Mouse (Mus musculus): ENCODE data around the gene Arhgef11. TPM values are rescaled to one million over a fixed set of nuclear protein-coding genes. Genes with fewer than 3 reads are reported as not detected.

Gene Arhgef11
- polyA plus RNA-seq, 1 experiment, result 53.8 TPM

DNA sequence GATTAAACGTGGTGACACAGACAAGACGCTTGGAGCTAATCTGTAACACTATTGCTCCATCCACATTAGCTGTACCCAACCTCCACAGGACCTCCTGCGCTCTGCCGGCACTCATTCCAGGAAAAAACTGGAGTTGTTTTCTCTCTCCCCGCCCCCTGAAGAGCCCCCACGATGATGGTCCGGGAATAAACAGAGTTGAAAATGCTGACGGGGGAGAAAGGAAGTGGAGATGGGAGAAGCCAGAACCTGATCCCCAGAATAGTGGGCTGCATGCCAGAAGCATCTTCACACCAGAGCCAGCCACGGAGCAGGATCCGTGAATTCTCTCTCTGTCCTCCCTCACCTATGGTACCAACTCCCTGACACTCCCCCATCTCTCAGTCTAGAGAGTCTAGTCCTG, 147.1 kb downstream of the Arhgef11 start:
- DNase-seq, result no peak
- Histone ChIP-seq H3K4me3 (replicated peaks; ENCODE audit: extremely low read depth, low read depth, low read length) (peak overlapping the region; percentile 24), H3K4me1 (ENCODE audit: control insufficient read depth, insufficient read depth, low read length) (peaks cover 15% of the 10 kb centered on the region)
- WGBS, result 16% methylated on average over 10 of the region's 10 CpGs
- TF ChIP-seq CTCF (IDR thresholded peaks at IDR 0.05; ENCODE audit: insufficient read depth, low read length) (no peak), POLR2A (IDR thresholded peaks at IDR 0.05; ENCODE audit: borderline replicate concordance, extremely low read depth, low read depth, low read length) (no peak)

DNA sequence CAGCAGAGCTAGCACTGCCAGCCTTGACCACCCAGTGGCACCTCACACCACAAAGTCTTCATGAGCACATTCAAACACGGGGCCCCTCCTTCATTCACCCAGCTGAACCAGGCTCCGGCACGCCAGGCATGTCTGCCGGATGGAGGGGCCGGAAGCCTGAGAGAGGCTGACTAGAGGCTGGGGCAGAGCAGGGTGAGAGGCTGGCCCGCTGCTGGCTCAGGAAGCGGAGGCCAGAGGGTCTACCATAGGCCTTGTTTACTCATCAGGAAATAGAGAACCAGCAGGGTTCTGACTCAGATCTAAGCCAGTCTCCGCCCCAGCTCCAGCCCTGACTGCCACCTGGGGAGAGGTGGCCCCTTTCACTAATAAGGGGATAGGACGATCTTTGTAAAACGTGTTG, 147.7 kb downstream of the Arhgef11 start:
- DNase-seq, result peak; percentile 44
- Histone ChIP-seq H3K4me3 (replicated peaks; ENCODE audit: extremely low read depth, low read depth, low read length) (peak overlapping the region; percentile 24), H3K4me1 (ENCODE audit: control insufficient read depth, insufficient read depth, low read length) (peaks cover 15% of the 10 kb centered on the region)
- no peak for TF ChIP-seq CTCF (IDR thresholded peaks at IDR 0.05; ENCODE audit: insufficient read depth, low read length)
- no peak for TF ChIP-seq POLR2A (IDR thresholded peaks at IDR 0.05; ENCODE audit: borderline replicate concordance, extremely low read depth, low read depth, low read length)
- 19% methylated on average over 10 of the region's 10 CpGs for WGBS

DNA sequence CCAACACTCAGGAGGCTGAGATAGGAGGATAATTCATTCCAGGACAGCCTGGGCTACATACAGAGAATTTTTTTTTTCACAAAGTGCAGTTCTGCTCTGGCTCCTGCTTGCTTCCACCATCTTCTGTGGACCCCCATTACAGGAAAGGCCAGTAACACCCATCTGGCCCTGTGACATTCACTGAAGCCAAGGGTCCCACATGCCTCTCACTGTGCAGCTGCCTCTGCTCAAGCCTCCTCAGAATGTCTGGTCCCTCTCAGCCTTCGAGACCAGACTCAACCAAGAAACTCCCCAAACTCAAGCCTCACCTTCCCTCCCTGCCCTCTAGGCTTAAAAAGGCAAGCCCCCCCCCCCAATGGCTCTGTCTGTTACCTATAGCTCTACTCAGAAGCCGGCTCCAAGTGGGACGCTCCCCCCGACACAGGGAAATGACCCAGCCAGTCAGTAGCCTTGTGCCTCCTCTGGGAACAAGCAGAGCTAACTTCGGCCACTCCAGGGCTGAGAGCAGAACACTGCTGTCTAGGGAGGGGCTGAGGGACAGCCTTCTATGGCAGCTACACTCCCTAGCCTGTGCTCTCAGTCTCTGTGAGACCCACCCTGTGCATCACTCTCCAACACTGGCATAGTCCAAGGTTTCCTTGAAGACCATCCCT, 148.4 kb downstream of the Arhgef11 start:
- Histone ChIP-seq H3K4me1 (ENCODE audit: control insufficient read depth, insufficient read depth, low read length) (peaks cover 15% of the 10 kb centered on the region), H3K4me3 (replicated peaks; ENCODE audit: extremely low read depth, low read depth, low read length) (no peak overlapping the region)
- no peak for TF ChIP-seq POLR2A (IDR thresholded peaks at IDR 0.05; ENCODE audit: borderline replicate concordance, extremely low read depth, low read depth, low read length)
- TF ChIP-seq CTCF (IDR thresholded peaks at IDR 0.05; ENCODE audit: insufficient read depth, low read length), result no peak
- no peak for DNase-seq
- WGBS, result 75% methylated on average over 5 of the region's 5 CpGs

DNA sequence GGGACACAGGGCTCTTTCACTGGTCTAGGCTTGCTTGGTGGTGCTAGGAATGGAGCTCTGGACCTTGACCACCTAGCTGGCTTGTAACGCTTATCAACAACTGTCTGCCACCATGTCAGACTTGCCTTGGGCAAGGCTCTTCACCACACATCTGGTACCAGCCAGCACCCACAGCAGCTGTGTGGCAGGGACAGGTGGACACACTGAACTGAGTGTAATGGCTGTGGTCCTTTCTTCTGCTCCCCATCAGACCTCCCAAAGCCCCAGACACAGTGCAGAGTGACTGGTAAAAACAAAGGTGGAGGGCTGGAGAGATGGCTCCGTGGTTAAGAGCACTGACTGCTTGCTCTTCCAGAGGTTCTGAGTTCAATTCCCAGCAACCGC, 148.9 kb downstream of the Arhgef11 start:
- Histone ChIP-seq H3K4me3 (replicated peaks; ENCODE audit: extremely low read depth, low read depth, low read length) (no peak overlapping the region), H3K4me1 (ENCODE audit: control insufficient read depth, insufficient read depth, low read length) (peaks cover 15% of the 10 kb centered on the region)
- 82% methylated on average over 3 of the region's 3 CpGs for WGBS
- TF ChIP-seq POLR2A (IDR thresholded peaks at IDR 0.05; ENCODE audit: borderline replicate concordance, extremely low read depth, low read depth, low read length) (no peak), CTCF (IDR thresholded peaks at IDR 0.05; ENCODE audit: insufficient read depth, low read length) (no peak)
- DNase-seq, result no peak

DNA sequence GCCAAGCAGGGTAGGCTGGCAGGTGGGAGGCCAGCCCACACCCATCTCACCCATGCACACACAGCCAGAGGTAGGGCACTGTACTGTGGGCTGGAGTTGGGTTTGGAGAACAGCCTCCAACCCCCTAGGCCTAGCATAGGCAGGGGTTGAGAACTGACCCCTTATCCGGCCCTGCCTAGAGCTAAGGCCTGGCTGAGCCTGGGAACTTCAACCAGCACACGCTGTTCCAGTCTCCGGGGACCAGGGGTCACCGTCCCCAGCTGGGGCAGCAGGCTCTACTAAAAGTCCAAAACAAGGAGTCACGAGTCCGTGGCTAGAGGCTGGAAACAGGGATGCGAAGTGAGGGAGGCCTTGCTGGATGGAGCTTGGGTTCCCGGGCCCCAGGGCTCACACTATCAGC, 150.4 kb downstream of the Arhgef11 start:
- peaks cover 15% of the 10 kb centered on the region for H3K4me1 ChIP-seq (ENCODE audit: control insufficient read depth, insufficient read depth, low read length)
- TF ChIP-seq POLR2A (IDR thresholded peaks at IDR 0.05; ENCODE audit: borderline replicate concordance, extremely low read depth, low read depth, low read length) (peak; percentile 54; the same call in 1 of the 2 replicates), CTCF (IDR thresholded peaks at IDR 0.05; ENCODE audit: insufficient read depth, low read length) (no peak)
- DNase-seq, result no peak
- H3K4me3 ChIP-seq (replicated peaks; ENCODE audit: extremely low read depth, low read depth, low read length), result peak overlapping the region; percentile 85
- WGBS, result 41% methylated on average over 8 of the region's 8 CpGs

DNA sequence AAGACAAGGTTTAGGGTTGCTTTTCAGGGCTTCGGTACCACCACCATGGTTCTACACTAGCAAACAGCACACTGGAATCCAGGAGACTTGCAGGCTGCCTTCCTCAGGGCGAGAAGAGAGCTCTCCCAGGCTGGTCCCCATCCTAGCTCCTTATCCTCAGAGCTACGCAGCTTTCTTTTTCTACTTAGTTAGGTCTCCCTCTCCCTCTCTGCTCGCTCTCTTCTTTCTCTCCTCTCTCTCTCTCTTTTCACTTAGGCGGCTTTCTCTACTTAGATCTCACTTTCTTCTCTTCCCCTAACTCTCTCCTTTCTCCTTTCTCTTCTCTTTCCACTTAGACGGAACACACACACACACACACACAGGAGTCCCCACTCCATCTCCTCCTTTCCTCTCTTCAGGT, 151.1 kb downstream of the Arhgef11 start:
- no peak for DNase-seq
- Histone ChIP-seq H3K4me3 (replicated peaks; ENCODE audit: extremely low read depth, low read depth, low read length) (peak overlapping the region; percentile 85), H3K4me1 (ENCODE audit: control insufficient read depth, insufficient read depth, low read length) (peaks cover 15% of the 10 kb centered on the region)
- WGBS, result 13% methylated on average over 6 of the region's 6 CpGs
- TF ChIP-seq POLR2A (IDR thresholded peaks at IDR 0.05; ENCODE audit: borderline replicate concordance, extremely low read depth, low read depth, low read length), result no peak
- TF ChIP-seq CTCF (IDR thresholded peaks at IDR 0.05; ENCODE audit: insufficient read depth, low read length), result no peak

DNA sequence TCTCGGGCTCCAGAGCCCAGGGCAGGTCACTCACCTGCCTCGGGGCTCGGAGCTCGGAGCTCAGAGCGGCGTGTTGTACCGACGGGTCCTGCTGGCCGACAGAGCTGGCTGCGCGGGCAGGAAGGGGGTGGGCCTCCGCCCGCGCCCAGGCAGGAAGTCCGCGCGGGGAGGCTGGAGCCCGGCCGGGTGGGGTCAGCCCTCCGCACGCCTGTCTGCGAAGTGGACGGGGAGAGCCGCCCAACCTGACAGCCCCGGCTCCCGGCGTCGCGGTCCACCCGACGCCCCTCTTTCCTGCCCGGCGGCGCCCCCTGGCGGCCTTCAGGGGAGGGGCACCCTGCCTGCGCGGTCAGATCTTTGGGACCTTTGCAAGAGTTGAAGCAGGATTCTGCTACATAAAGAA, 151.5 kb downstream of the Arhgef11 start:
- TF ChIP-seq CTCF (IDR thresholded peaks at IDR 0.05; ENCODE audit: insufficient read depth, low read length) (peak; percentile 45), POLR2A (IDR thresholded peaks at IDR 0.05; ENCODE audit: borderline replicate concordance, extremely low read depth, low read depth, low read length) (peak; percentile 83)
- peaks cover 15% of the 10 kb centered on the region for H3K4me1 ChIP-seq (ENCODE audit: control insufficient read depth, insufficient read depth, low read length)
- WGBS, result under 1% methylated on average over 37 of the region's 37 CpGs
- H3K4me3 ChIP-seq (replicated peaks; ENCODE audit: extremely low read depth, low read depth, low read length), result peak overlapping the region; percentile 85
- peak; percentile 84 for DNase-seq

DNA sequence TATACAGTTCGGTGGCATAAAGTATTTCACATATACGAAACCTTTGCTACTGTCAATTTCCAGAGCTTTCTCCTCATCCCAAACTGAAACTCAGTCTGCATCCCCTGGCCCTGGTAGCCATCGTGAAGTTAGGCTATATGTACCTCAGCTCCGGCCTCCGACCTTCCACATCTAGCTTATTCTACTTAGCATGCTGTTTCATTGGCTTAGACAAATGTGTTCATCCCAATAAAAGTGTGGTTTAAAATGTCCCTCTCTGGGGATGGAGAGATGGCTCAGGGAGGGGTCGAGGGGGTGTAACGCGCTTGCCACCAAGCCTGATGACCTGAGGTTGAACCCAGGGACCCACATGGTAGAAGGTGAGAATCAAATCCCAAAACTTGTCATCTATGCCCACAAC, 152.1 kb downstream of the Arhgef11 start:
- no peak for DNase-seq
- H3K4me1 ChIP-seq (ENCODE audit: control insufficient read depth, insufficient read depth, low read length), result peaks cover 15% of the 10 kb centered on the region
- 78% methylated on average over 8 of the region's 8 CpGs for WGBS
- no peak for TF ChIP-seq POLR2A (IDR thresholded peaks at IDR 0.05; ENCODE audit: borderline replicate concordance, extremely low read depth, low read depth, low read length)
- no peak for TF ChIP-seq CTCF (IDR thresholded peaks at IDR 0.05; ENCODE audit: insufficient read depth, low read length)
- H3K4me3 ChIP-seq (replicated peaks; ENCODE audit: extremely low read depth, low read depth, low read length), result no peak overlapping the region

DNA sequence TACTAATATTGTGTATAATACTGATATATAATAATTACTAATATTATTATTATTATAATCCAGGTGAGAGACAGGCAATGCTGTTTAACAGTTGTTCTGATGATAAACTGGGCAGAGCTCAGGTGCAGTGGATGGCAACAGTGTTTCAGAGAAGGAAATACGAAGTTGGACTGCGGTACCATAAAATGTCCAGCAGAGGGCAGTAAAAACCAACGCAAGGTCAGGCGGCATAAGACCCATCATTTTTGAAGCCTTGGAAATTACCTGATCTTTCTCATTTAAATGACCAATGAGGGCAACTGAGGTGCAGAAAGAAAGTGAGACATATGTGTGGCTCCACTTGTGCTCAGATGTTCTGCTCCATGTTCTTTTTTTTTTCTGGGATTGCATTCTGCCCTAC, 152.9 kb downstream of the Arhgef11 start:
- Histone ChIP-seq H3K4me1 (ENCODE audit: control insufficient read depth, insufficient read depth, low read length) (peaks cover 11% of the 10 kb centered on the region), H3K4me3 (replicated peaks; ENCODE audit: extremely low read depth, low read depth, low read length) (no peak overlapping the region)
- TF ChIP-seq CTCF (IDR thresholded peaks at IDR 0.05; ENCODE audit: insufficient read depth, low read length), result peak; percentile 58
- no peak for TF ChIP-seq POLR2A (IDR thresholded peaks at IDR 0.05; ENCODE audit: borderline replicate concordance, extremely low read depth, low read depth, low read length)
- WGBS, result under 1% methylated on average over 4 of the region's 4 CpGs
- DNase-seq, result no peak

DNA sequence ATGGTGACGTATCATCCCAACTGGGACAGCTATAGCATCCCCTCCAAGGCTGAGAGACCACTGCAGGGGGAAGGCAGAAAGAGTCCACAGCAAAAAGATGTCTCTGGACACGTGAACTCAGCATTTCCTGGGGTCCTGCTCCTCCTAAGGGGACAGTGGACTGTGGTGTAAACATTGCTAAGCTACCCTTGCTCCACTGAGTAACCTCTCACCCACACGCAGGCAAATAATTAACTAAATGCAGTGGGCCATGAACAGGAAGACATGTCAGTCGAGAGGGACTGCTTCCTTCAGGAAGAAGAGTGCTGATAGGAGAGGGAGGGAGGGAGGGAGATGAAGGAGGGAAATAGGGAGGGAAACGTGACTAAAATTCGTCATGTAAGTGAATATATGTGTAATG, 153.7 kb downstream of the Arhgef11 start:
- 30% methylated on average over 6 of the region's 6 CpGs for WGBS
- DNase-seq, result no peak

More for the DNA sequence above, 153.7 kb downstream of the Arhgef11 start:
- Histone ChIP-seq H3K4me1 (ENCODE audit: control insufficient read depth, insufficient read depth, low read length) (peaks cover 6% of the 10 kb centered on the region), H3K4me3 (replicated peaks; ENCODE audit: extremely low read depth, low read depth, low read length) (no peak overlapping the region)
- TF ChIP-seq POLR2A (IDR thresholded peaks at IDR 0.05; ENCODE audit: borderline replicate concordance, extremely low read depth, low read depth, low read length), result no peak
- TF ChIP-seq CTCF (IDR thresholded peaks at IDR 0.05; ENCODE audit: insufficient read depth, low read length), result no peak
